Comparison of ENCODE assay signal across 8 mouse cellular contexts in the genomic region with DNA sequence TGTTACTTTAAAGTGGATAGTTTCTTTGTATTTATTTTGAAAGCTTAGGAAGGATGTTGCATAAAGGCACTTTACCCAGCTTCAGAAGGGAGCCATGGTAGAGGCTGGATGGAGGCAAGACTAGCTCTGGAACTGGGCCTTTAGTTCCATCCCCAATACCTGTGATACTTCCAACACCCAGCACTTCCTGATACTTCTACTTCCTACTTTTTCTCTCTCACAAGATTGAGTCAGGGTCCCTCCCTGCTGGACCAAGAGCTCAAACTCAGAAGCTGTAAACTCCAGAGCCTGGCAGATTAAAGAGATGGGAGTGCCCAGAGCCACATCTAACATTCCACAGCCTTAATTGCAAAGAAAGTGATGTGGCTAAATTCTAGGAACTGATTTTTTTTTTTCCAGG. TPM values are rescaled to one million over a fixed set of nuclear protein-coding genes. Genes with fewer than 3 reads are reported as not detected.
DNase-seq lines count a peak whose midpoint lies in the region; ATAC-seq lines count a peak whose summit lies in the region.

No protein-coding gene starts in this region.

- DNase-seq in heart, postnatal 36 days = no peak
- DNase-seq in R1 (ENCODE audit: low read depth, low spot score) = peak; percentile 64
- peak; percentile 47 for DNase-seq in forelimb bud, embryonic 11.5 days (ENCODE audit: low read depth, low spot score)
- peak; percentile 31 for DNase-seq in midbrain, embryonic 10.5 days (ENCODE audit: low spot score)
- no peak for DNase-seq in gastrocnemius, postnatal 36 days

- intact Hi-C loops in heart, postnatal 36 days (cut with DNase I) = loop anchor here (2.0 to 10.0 kb wide), 8 partner anchors 38 to 1870 kb away; partner anchors contain the start of genes Hist1h1b, Hist1h1e, Hist1h1t and Hist1h2ac
- intact Hi-C loops in gastrocnemius, postnatal 36 days (cut with DNase I) = loop anchor here (5.0 to 10.0 kb wide), 2 partner anchors 163 to 1870 kb away; partner anchors contain the start of genes Hist1h2ai, Hist1h2bb, Hist1h2bl and Hist1h3c

- H3K9ac ChIP-seq in heart, embryonic 15.5 days = peak overlapping the region; percentile 73

- no peaks in the 10 kb centered on the region for H3K36me3 ChIP-seq in heart, embryonic 15.5 days
- H3K36me3 ChIP-seq in midbrain, embryonic 10.5 days = no peaks in the 10 kb centered on the region

- peaks cover 32% of the 10 kb centered on the region for H3K4me1 ChIP-seq in heart, embryonic 15.5 days (replicated peaks)
- peaks cover 51% of the 10 kb centered on the region for H3K4me1 ChIP-seq in midbrain, embryonic 10.5 days

- peak overlapping the region; percentile 92 for H3K27ac ChIP-seq in heart, embryonic 15.5 days
- peak overlapping the region; percentile 94 for H3K27ac ChIP-seq in midbrain, embryonic 10.5 days (replicated peaks)

- peak overlapping the region; percentile 54 for H3K4me3 ChIP-seq in heart, embryonic 15.5 days
- H3K4me3 ChIP-seq in midbrain, embryonic 10.5 days = peak overlapping the region; percentile 49

- no peaks in the 10 kb centered on the region for H3K9me3 ChIP-seq in heart, embryonic 15.5 days (replicated peaks)
- no peaks in the 10 kb centered on the region for H3K9me3 ChIP-seq in midbrain, embryonic 10.5 days (replicated peaks)

- H3K27me3 ChIP-seq in heart, embryonic 15.5 days = no peaks in the 10 kb centered on the region
- H3K27me3 ChIP-seq in midbrain, embryonic 10.5 days (ENCODE audit: low read depth, poor library complexity, severe bottlenecking) = no peaks in the 10 kb centered on the region

- no peak for ATAC-seq in heart, embryonic 15.5 days (replicated peaks; ENCODE audit: insufficient number of reproducible peaks, insufficient read depth, low FRiP score, low read depth)
- ATAC-seq in monocyte, adult 5-6 weeks (replicated peaks; ENCODE audit: insufficient number of reproducible peaks, low FRiP score, low TSS enrichment, poor library complexity, severe bottlenecking) = no peak
- no peak for ATAC-seq in erythroid progenitor cell, adult 5-6 weeks (replicated peaks; ENCODE audit: low FRiP score, poor library complexity, severe bottlenecking)

- peak overlapping the region; percentile 68 for H3K4me2 ChIP-seq in heart, embryonic 15.5 days

RNA-seq across cellular contexts. Expression of gene Hist1h4d, which starts 2.9 kb away (rescaled TPM):
- polyA plus RNA-seq in heart, embryonic 15.5 days (2015; fragmentation: Nextera tagmentation; extraction: Ambion mirVana) = 48.2 and 53.2 TPM in 2 replicates
- 10 to 100 TPM; 61.5 to 67.6 TPM for total RNA-seq in heart, postnatal 36 days (2021)
- polyA plus RNA-seq in midbrain, embryonic 10.5 days (2016; fragmentation: Nextera tagmentation; extraction: Ambion mirVana) = 95.1 and 103 TPM in 2 replicates
- total RNA-seq in monocyte, adult 5-6 weeks (2017) = 78.9 to 170 TPM (median 90.0 TPM) in 3 replicates
- total RNA-seq in erythroid progenitor cell, adult 5-6 weeks (2015; ENCODE audit: low replicate concordance) = 1,614 and 1,995 TPM in 2 replicates
- total RNA-seq in erythroid progenitor cell, adult 5-6 weeks (2017; ENCODE audit: low replicate concordance) = 2,133 and 2,242 TPM in 2 replicates
- 10 to 100 TPM; 39.6 to 39.7 TPM for total RNA-seq in gastrocnemius, postnatal 36 days (2021)

RNA-seq across cellular contexts. Expression of gene Hist1h3d, which starts 8.8 kb away (rescaled TPM):
- polyA plus RNA-seq in heart, embryonic 15.5 days (2015; fragmentation: Nextera tagmentation; extraction: Ambion mirVana) = 2.0 and 2.2 TPM in 2 replicates
- total RNA-seq in heart, postnatal 36 days (2021) = 1 to 10 TPM; 3.1 to 4.8 TPM
- 6.2 and 10.8 TPM in 2 replicates for polyA plus RNA-seq in midbrain, embryonic 10.5 days (2016; fragmentation: Nextera tagmentation; extraction: Ambion mirVana)
- total RNA-seq in monocyte, adult 5-6 weeks (2017) = 1.5 to 3.3 TPM (median 2.1 TPM) in 3 replicates
- 379 and 393 TPM in 2 replicates for total RNA-seq in erythroid progenitor cell, adult 5-6 weeks (2015; ENCODE audit: low replicate concordance)
- 236 and 363 TPM in 2 replicates for total RNA-seq in erythroid progenitor cell, adult 5-6 weeks (2017; ENCODE audit: low replicate concordance)
- 1 to 10 TPM; 2.8 to 4.8 TPM for total RNA-seq in gastrocnemius, postnatal 36 days (2021)

RNA-seq across cellular contexts. Expression of gene Hist1h2ad, which starts 10.2 kb away (rescaled TPM):
- polyA plus RNA-seq in heart, embryonic 15.5 days (2015; fragmentation: Nextera tagmentation; extraction: Ambion mirVana) = 1.2 and 1.6 TPM in 2 replicates
- total RNA-seq in heart, postnatal 36 days (2021) = 1 to 10 TPM; 2.9 to 4.6 TPM
- 0.67 and 1.3 TPM in 2 replicates for polyA plus RNA-seq in midbrain, embryonic 10.5 days (2016; fragmentation: Nextera tagmentation; extraction: Ambion mirVana)
- 1.5 to 92.8 TPM (median 16.7 TPM) in 3 replicates for total RNA-seq in monocyte, adult 5-6 weeks (2017)
- total RNA-seq in erythroid progenitor cell, adult 5-6 weeks (2015; ENCODE audit: low replicate concordance) = 9.0 and 15.1 TPM in 2 replicates
- total RNA-seq in erythroid progenitor cell, adult 5-6 weeks (2017; ENCODE audit: low replicate concordance) = 2,771 and 6,356 TPM in 2 replicates
- total RNA-seq in gastrocnemius, postnatal 36 days (2021) = 1 to 10 TPM; 1.2 to 2.2 TPM

RNA-seq across cellular contexts. Expression of gene Hist1h2bf, which starts 10.3 kb away (rescaled TPM):
- polyA plus RNA-seq in heart, embryonic 15.5 days (2015; fragmentation: Nextera tagmentation; extraction: Ambion mirVana) = 0.97 and 1.5 TPM in 2 replicates
- total RNA-seq in heart, postnatal 36 days (2021) = 10 to 100 TPM; 13.1 to 14.6 TPM
- polyA plus RNA-seq in midbrain, embryonic 10.5 days (2016; fragmentation: Nextera tagmentation; extraction: Ambion mirVana) = 3.8 TPM in 2 replicates
- 19.2 to 51.4 TPM (median 45.4 TPM) in 3 replicates for total RNA-seq in monocyte, adult 5-6 weeks (2017)
- total RNA-seq in erythroid progenitor cell, adult 5-6 weeks (2015; ENCODE audit: low replicate concordance) = 1,210 and 1,460 TPM in 2 replicates
- total RNA-seq in erythroid progenitor cell, adult 5-6 weeks (2017; ENCODE audit: low replicate concordance) = 1,557 and 1,840 TPM in 2 replicates
- 1 to 10 TPM; 7.5 to 8.5 TPM for total RNA-seq in gastrocnemius, postnatal 36 days (2021)

RNA-seq across cellular contexts. Expression of gene Hist1h2bg, which starts 13.1 kb away (rescaled TPM):
- 4.3 and 4.6 TPM in 2 replicates for polyA plus RNA-seq in heart, embryonic 15.5 days (2015; fragmentation: Nextera tagmentation; extraction: Ambion mirVana)
- total RNA-seq in heart, postnatal 36 days (2021) = 10 to 100 TPM; 38.1 to 41.0 TPM
- 4.5 and 6.4 TPM in 2 replicates for polyA plus RNA-seq in midbrain, embryonic 10.5 days (2016; fragmentation: Nextera tagmentation; extraction: Ambion mirVana)
- 86.4 to 193 TPM (median 86.9 TPM) in 3 replicates for total RNA-seq in monocyte, adult 5-6 weeks (2017)
- 851 and 976 TPM in 2 replicates for total RNA-seq in erythroid progenitor cell, adult 5-6 weeks (2015; ENCODE audit: low replicate concordance)
- total RNA-seq in erythroid progenitor cell, adult 5-6 weeks (2017; ENCODE audit: low replicate concordance) = 2,677 and 3,057 TPM in 2 replicates
- total RNA-seq in gastrocnemius, postnatal 36 days (2021) = 10 to 100 TPM; 15.3 to 21.1 TPM

Comparison
In these comparisons a context has a peak if more than half of its experiments do, and no peak if none do; other contexts are left out.
1. DNase-seq: peak in R1 (single experiment), forelimb bud, embryonic 11.5 days (single experiment) and midbrain, embryonic 10.5 days (single experiment); none in heart, postnatal 36 days (0 of 2) and gastrocnemius, postnatal 36 days (0 of 2).
2. RNA of gene Hist1h3d, which starts 8.8 kb away (total RNA-seq): 236 to 393 TPM in erythroid progenitor cell, adult 5-6 weeks; 3.1 to 4.8 TPM in heart, postnatal 36 days, 2.8 to 4.8 TPM in gastrocnemius, postnatal 36 days and 1.5 to 3.3 TPM in monocyte, adult 5-6 weeks; every median in the first group is over 10 times any median in the second.